Mouse (Mus musculus) ES-Bruce4 (cell line): ENCODE data around the gene Ier2.

ENCODE experiments used
- CTCF ChIP-seq: IDR thresholded peaks from one replicate; pipeline ENCODE4 v1.8.1; 2011; ENCODE audit warnings: low read depth, low read length
- EP300 ChIP-seq: IDR thresholded peaks from 2 replicates; pipeline ENCODE4 v1.6.1; 2011; ENCODE audit warnings: low read depth, low read length; ENCODE audit not compliant: insufficient read depth
- POLR2A ChIP-seq: IDR thresholded peaks from one replicate; pipeline ENCODE4 v1.8.1; 2011; ENCODE audit warnings: low read length; ENCODE audit not compliant: insufficient read depth

DNA sequence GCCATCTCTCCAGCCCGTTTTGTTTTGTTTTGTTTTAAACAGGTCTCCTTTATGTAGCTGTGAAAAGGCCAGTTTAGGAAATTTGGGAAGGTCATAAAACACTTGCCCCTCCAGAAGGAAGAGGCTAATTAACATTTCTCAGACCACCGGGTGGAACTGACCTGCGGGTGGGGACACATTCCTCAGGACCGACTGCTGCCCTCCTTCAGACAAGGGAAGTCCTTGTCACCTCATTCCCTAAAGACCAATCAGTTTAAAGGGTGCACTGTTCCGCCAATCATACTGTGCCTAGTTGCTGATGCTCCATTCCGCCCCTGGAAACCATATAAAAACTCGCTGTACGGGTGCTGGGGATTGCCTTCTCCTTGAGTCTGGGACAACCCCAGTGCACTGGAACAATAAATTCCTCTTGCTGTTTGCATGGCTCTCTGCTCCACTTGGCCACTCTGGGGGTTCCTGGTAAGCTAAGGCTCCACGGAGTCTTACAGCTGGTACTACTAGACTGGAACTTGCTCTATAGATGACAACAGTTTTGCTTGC lies 9.5 kb downstream of the Ier2 start:
- TF ChIP-seq POLR2A, result peak; percentile 97
- no peak for TF ChIP-seq CTCF
- peak; percentile 90 for TF ChIP-seq EP300
